Mouse (Mus musculus): ENCODE data around the gene Tspan4. TPM values are rescaled to one million over a fixed set of nuclear protein-coding genes. Genes with fewer than 3 reads are reported as not detected.
A peak's percentile ranks its signal among the peaks of the same experiment; 100 is the strongest.

Gene Tspan4
- polyA plus RNA-seq (2015; fragmentation: Nextera tagmentation; extraction: Ambion mirVana), result 71.4 and 79.1 TPM in 2 replicates

GRCm38 (mm10) chr7:141475011-141475804 lies at the start of gene Tspan4, which contains the start of gene Polr2l:
Tspan4 (plus strand) TSS chr7:141475240.
Polr2l (minus strand) TSS chr7:141475132.
- Histone ChIP-seq H3K9ac (peak within 1 kb of the TSS; percentile 76), H3K27ac (peak within 1 kb of the TSS; percentile 92), H3K4me2 (peak within 1 kb of the TSS; percentile 89), H3K36me3 (peaks cover 25% of the 10 kb centered on the region), H3K4me1 (peaks cover 48% of the 10 kb centered on the region), H3K9me3 (no peaks in the 10 kb centered on the region), H3K4me3 (peak within 1 kb of the TSS; percentile 78), H3K27me3 (no peaks in the 10 kb centered on the region)
- peak; percentile 61 for ATAC-seq (ENCODE audit: insufficient number of reproducible peaks, low FRiP score, low TSS enrichment, low read depth)
- under 1% methylated on average over 81 of the region's 87 CpGs for WGBS

GRCm38 (mm10) chr7:141426948-141427730 lies 47.9 kb upstream of the Tspan4 start:
- no peak for ATAC-seq (ENCODE audit: insufficient number of reproducible peaks, low FRiP score, low TSS enrichment, low read depth)
- Histone ChIP-seq H3K27ac (no peak overlapping the region), H3K9me3 (no peaks in the 10 kb centered on the region)

GRCm38 (mm10) chr7:141428701-141429100 lies 46.3 kb upstream of the Tspan4 start:
- Histone ChIP-seq H3K36me3 (peaks cover 35% of the 10 kb centered on the region), H3K9me3 (no peaks in the 10 kb centered on the region), H3K27ac (no peak overlapping the region), H3K9ac (no peak overlapping the region), H3K4me3 (peak overlapping the region; percentile 19; the same call in 1 of the 2 replicates), H3K4me2 (peak overlapping the region; percentile 38), H3K27me3 (no peaks in the 10 kb centered on the region), H3K4me1 (peaks cover 26% of the 10 kb centered on the region)
- WGBS, result 53% methylated on average over 5 of the region's 5 CpGs
- ATAC-seq (ENCODE audit: insufficient number of reproducible peaks, low FRiP score, low TSS enrichment, low read depth), result no peak

More at GRCm38 (mm10) chr7:141426948-141427730, 47.9 kb upstream of the Tspan4 start:
- 82% methylated on average over 12 of the region's 12 CpGs for WGBS
- Histone ChIP-seq H3K4me1 (peaks cover 11% of the 10 kb centered on the region), H3K36me3 (peaks cover 21% of the 10 kb centered on the region), H3K27me3 (no peaks in the 10 kb centered on the region), H3K4me2 (no peak overlapping the region), H3K9ac (no peak overlapping the region), H3K4me3 (no peak overlapping the region)

GRCm38 (mm10) chr7:141429310-141429709 lies 45.7 kb upstream of the Tspan4 start, which contains the start of gene Cend1:
Cend1 (minus strand) TSS chr7:141429491.
- H3K27ac ChIP-seq, result no peak within 1 kb of the TSS
- H3K36me3 ChIP-seq, result peaks cover 38% of the 10 kb centered on the region
- no peak for ATAC-seq (ENCODE audit: insufficient number of reproducible peaks, low FRiP score, low TSS enrichment, low read depth)
- peak within 1 kb of the TSS; percentile 38 for H3K4me2 ChIP-seq
- H3K4me3 ChIP-seq, result peak within 1 kb of the TSS; percentile 19
- 3% methylated on average over 19 of the region's 19 CpGs for WGBS
- H3K9me3 ChIP-seq, result no peaks in the 10 kb centered on the region
- H3K27me3 ChIP-seq, result no peaks in the 10 kb centered on the region
- H3K4me1 ChIP-seq, result peaks cover 32% of the 10 kb centered on the region
- H3K9ac ChIP-seq, result no peak within 1 kb of the TSS

- Histone ChIP-seq H3K4me1 (peaks cover 39% of the 10 kb centered on the region), H3K9me3 (no peaks in the 10 kb centered on the region), H3K4me2 (no peak overlapping the region), H3K9ac (no peak overlapping the region), H3K36me3 (peaks cover 38% of the 10 kb centered on the region), H3K27ac (no peak overlapping the region), H3K27me3 (no peaks in the 10 kb centered on the region), H3K4me3 (no peak overlapping the region)
- no peak for ATAC-seq (ENCODE audit: insufficient number of reproducible peaks, low FRiP score, low TSS enrichment, low read depth)
- WGBS, result 62% methylated on average over 9 of the region's 9 CpGs
These were observed 45.0 kb upstream of the Tspan4 start for GRCm38 (mm10) chr7:141429840-141430584.

GRCm38 (mm10) chr7:141430585-141431240 lies 44.3 kb upstream of the Tspan4 start:
- Histone ChIP-seq H3K4me1 (peaks cover 45% of the 10 kb centered on the region), H3K9ac (no peak overlapping the region), H3K4me3 (no peak overlapping the region), H3K36me3 (peaks cover 38% of the 10 kb centered on the region), H3K27me3 (no peaks in the 10 kb centered on the region), H3K4me2 (no peak overlapping the region), H3K27ac (no peak overlapping the region), H3K9me3 (no peaks in the 10 kb centered on the region)
- ATAC-seq (ENCODE audit: insufficient number of reproducible peaks, low FRiP score, low TSS enrichment, low read depth), result no peak
- WGBS, result 91% methylated on average over 9 of the region's 9 CpGs

- H3K9ac ChIP-seq, result no peak overlapping the region
- peaks cover 38% of the 10 kb centered on the region for H3K36me3 ChIP-seq
- no peak for ATAC-seq (ENCODE audit: insufficient number of reproducible peaks, low FRiP score, low TSS enrichment, low read depth)
- H3K27me3 ChIP-seq, result no peaks in the 10 kb centered on the region
- H3K4me3 ChIP-seq, result no peak overlapping the region
- no peaks in the 10 kb centered on the region for H3K9me3 ChIP-seq
- H3K4me1 ChIP-seq, result peaks cover 53% of the 10 kb centered on the region
- 92% methylated on average over 19 of the region's 19 CpGs for WGBS
- no peak overlapping the region for H3K4me2 ChIP-seq
- H3K27ac ChIP-seq, result no peak overlapping the region
These were observed 43.4 kb upstream of the Tspan4 start for GRCm38 (mm10) chr7:141431434-141432185.

- WGBS, result 83% methylated on average over 8 of the region's 8 CpGs
- H3K27me3 ChIP-seq, result no peaks in the 10 kb centered on the region
- H3K4me2 ChIP-seq, result no peak overlapping the region
- no peak overlapping the region for H3K9ac ChIP-seq
- no peaks in the 10 kb centered on the region for H3K9me3 ChIP-seq
- no peak for ATAC-seq (ENCODE audit: insufficient number of reproducible peaks, low FRiP score, low TSS enrichment, low read depth)
- H3K4me3 ChIP-seq, result no peak overlapping the region
- H3K36me3 ChIP-seq, result peaks cover 38% of the 10 kb centered on the region
- peaks cover 59% of the 10 kb centered on the region for H3K4me1 ChIP-seq
- no peak overlapping the region for H3K27ac ChIP-seq
These were observed 42.8 kb upstream of the Tspan4 start for GRCm38 (mm10) chr7:141432186-141432611.

- Histone ChIP-seq H3K9me3 (no peaks in the 10 kb centered on the region), H3K27me3 (no peaks in the 10 kb centered on the region), H3K4me3 (no peak overlapping the region), H3K4me2 (no peak overlapping the region), H3K9ac (no peak overlapping the region), H3K36me3 (peaks cover 38% of the 10 kb centered on the region), H3K27ac (no peak overlapping the region), H3K4me1 (peaks cover 64% of the 10 kb centered on the region)
- 76% methylated on average over 6 of the region's 6 CpGs for WGBS
- no peak for ATAC-seq (ENCODE audit: insufficient number of reproducible peaks, low FRiP score, low TSS enrichment, low read depth)
These were observed 42.1 kb upstream of the Tspan4 start for GRCm38 (mm10) chr7:141432741-141433516.

Data from limb, embryonic 15.5 days (tissue).